Mouse (Mus musculus) liver, embryonic 13.5 days (tissue): ENCODE measurements at regions not wholly inside any gene's neighbourhood (a gene's known extent, or its start where the extent isn't known, plus 50 kb on each side); places are given as distances from the start of the nearest gene placed in this dataset.

Source experiments
- ATAC-seq: fragments of 200-750 bp; cut with Nextera tagmentation; 2 replicates; pipeline ENCODE4 v1.8.0; 2017; ENCODE audit warnings: low read depth, mild to moderate bottlenecking, moderate number of reproducible peaks, moderate library complexity
- DNase-seq: peaks from one replicate; pipeline ENCODE4 v3.0.0; 2022
- H3K27ac ChIP-seq: fragments of 300-500 bp; sonication (generic); 2 replicates; pipeline ENCODE4 v1.5.1; 2015; ENCODE audit warnings: moderate library complexity, mild to moderate bottlenecking, inconsistent platforms
- H3K27me3 ChIP-seq: fragments of 300-500 bp; sonication (generic); 2 replicates; pipeline ENCODE4 v1.6.1; 2015; ENCODE audit warnings: mild to moderate bottlenecking, inconsistent platforms
- H3K36me3 ChIP-seq: fragments of 300-500 bp; sonication (generic); 2 replicates; pipeline ENCODE4 v1.6.1; 2015; ENCODE audit warnings: mild to moderate bottlenecking, inconsistent platforms
- H3K4me1 ChIP-seq: fragments of 300-500 bp; sonication (generic); replicated peaks from 2 replicates; pipeline ENCODE4 v1.6.1; 2015; ENCODE audit warnings: inconsistent platforms
- H3K4me2 ChIP-seq: fragments of 300-500 bp; sonication (generic); 2 replicates; pipeline ENCODE4 v1.6.1; 2015; ENCODE audit warnings: inconsistent platforms, mild to moderate bottlenecking, moderate library complexity
- H3K4me3 ChIP-seq: fragments of 300-500 bp; sonication (generic); replicated peaks from 2 replicates; pipeline ENCODE4 v1.5.1; 2015; ENCODE audit warnings: mild to moderate bottlenecking, inconsistent platforms
- H3K9ac ChIP-seq: fragments of 300-500 bp; sonication (generic); 2 replicates; pipeline ENCODE4 v1.6.1; 2015; ENCODE audit warnings: mild to moderate bottlenecking, inconsistent platforms
- H3K9me3 ChIP-seq: fragments of 300-500 bp; sonication (generic); replicated peaks from 2 replicates; pipeline ENCODE4 v1.6.1; 2016; ENCODE audit warnings: inconsistent platforms
- WGBS: fragments of 180-500 bp; shearing (Covaris S2); methylation state at CpG from one replicate; pipeline ENCODE4 v1.1.7; 2015; ENCODE audit not compliant: insufficient replicate concordance; 5-methylcytosine and 5-hydroxymethylcytosine counted together

- no peak for DNase-seq
- Histone ChIP-seq H3K36me3 (no peaks in the 10 kb centered on the region), H3K4me2 (no peak overlapping the region), H3K4me1 (peaks cover 25% of the 10 kb centered on the region), H3K9ac (no peak overlapping the region), H3K27ac (no peak overlapping the region), H3K27me3 (peaks cover 64% of the 10 kb centered on the region), H3K4me3 (no peak overlapping the region), H3K9me3 (no peaks in the 10 kb centered on the region)
- ATAC-seq = no peak
- WGBS = 46% methylated on average over 3 of the region's 3 CpGs
Measured at GRCm38 (mm10) chr9:61309096-61309495, 63.1 kb upstream of the Tle3 start.

- peaks cover 69% of the 10 kb centered on the region for H3K27me3 ChIP-seq
- H3K9ac ChIP-seq = no peak overlapping the region
- DNase-seq (no peak), ATAC-seq (no peak)
- 49% methylated on average over 8 of the region's 8 CpGs for WGBS
- H3K27ac ChIP-seq = no peak overlapping the region
- no peaks in the 10 kb centered on the region for H3K36me3 ChIP-seq
- no peak overlapping the region for H3K4me2 ChIP-seq
- no peaks in the 10 kb centered on the region for H3K9me3 ChIP-seq
- H3K4me3 ChIP-seq = no peak overlapping the region
- peaks cover 30% of the 10 kb centered on the region for H3K4me1 ChIP-seq
Measured at GRCm38 (mm10) chr9:61309768-61310493, 62.2 kb upstream of the Tle3 start.

- peaks cover 36% of the 10 kb centered on the region for H3K4me1 ChIP-seq
- no peak overlapping the region for H3K9ac ChIP-seq
- H3K4me2 ChIP-seq = no peak overlapping the region
- H3K27me3 ChIP-seq = peaks cover 68% of the 10 kb centered on the region
- 21% methylated on average over 5 of the region's 5 CpGs for WGBS
- no peaks in the 10 kb centered on the region for H3K36me3 ChIP-seq
- peak; percentile 75 for ATAC-seq
- H3K4me3 ChIP-seq = no peak overlapping the region
- peak; percentile 30 for DNase-seq
- H3K9me3 ChIP-seq = no peaks in the 10 kb centered on the region
- H3K27ac ChIP-seq = no peak overlapping the region
Measured at GRCm38 (mm10) chr9:61310574-61310973, 61.6 kb upstream of the Tle3 start.

DNA sequence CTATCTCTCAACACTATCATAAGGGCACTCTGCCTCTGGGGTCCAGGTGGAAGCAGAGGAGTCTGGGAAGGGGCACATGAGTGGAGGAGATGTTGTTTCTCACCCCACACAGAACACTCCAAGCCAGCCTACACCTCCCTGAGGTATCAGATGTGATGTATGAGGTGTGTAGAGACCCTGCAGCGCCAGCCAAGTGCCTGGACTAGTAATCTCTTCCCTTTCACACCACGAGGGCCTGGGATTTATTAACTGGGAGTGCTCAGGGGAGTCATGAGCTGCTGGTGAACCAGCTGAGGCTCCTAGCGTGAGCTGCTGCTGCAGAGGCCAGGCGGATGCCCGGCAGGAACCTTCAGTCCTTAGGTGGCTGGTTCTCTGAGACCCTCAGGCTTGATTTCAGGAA lies 60.6 kb upstream of the Tle3 start:
- Histone ChIP-seq H3K4me1 (peaks cover 36% of the 10 kb centered on the region), H3K27me3 (peaks cover 60% of the 10 kb centered on the region), H3K27ac (no peak overlapping the region), H3K4me3 (no peak overlapping the region), H3K4me2 (no peak overlapping the region), H3K36me3 (no peaks in the 10 kb centered on the region), H3K9me3 (no peaks in the 10 kb centered on the region), H3K9ac (no peak overlapping the region)
- 42% methylated on average over 5 of the region's 5 CpGs for whole genome bisulfite sequencing
- ATAC-seq = no peak
- no peak for DNase-seq

GRCm38 (mm10) chr9:61314630-61315179 lies 57.5 kb upstream of the Tle3 start:
- peaks cover 61% of the 10 kb centered on the region for H3K27me3 ChIP-seq
- no peak overlapping the region for H3K4me2 ChIP-seq
- H3K27ac ChIP-seq = no peak overlapping the region
- DNase-seq = no peak
- H3K4me3 ChIP-seq = no peak overlapping the region
- no peaks in the 10 kb centered on the region for H3K9me3 ChIP-seq
- H3K9ac ChIP-seq = no peak overlapping the region
- peak; percentile 30; the same call in 1 of the 2 replicates for ATAC-seq
- WGBS = 51% methylated on average over 6 of the region's 6 CpGs
- no peaks in the 10 kb centered on the region for H3K36me3 ChIP-seq
- H3K4me1 ChIP-seq = peaks cover 31% of the 10 kb centered on the region

GRCm38 (mm10) chr9:61315371-61316298 lies 56.5 kb upstream of the Tle3 start:
- no peaks in the 10 kb centered on the region for H3K36me3 ChIP-seq
- H3K4me3 ChIP-seq = no peak overlapping the region
- ATAC-seq (no peak), DNase-seq (no peak)
- no peak overlapping the region for H3K27ac ChIP-seq
- H3K4me2 ChIP-seq = no peak overlapping the region
- H3K9ac ChIP-seq = no peak overlapping the region
- no peaks in the 10 kb centered on the region for H3K9me3 ChIP-seq
- WGBS = 55% methylated on average over 17 of the region's 17 CpGs
- H3K4me1 ChIP-seq = peaks cover 21% of the 10 kb centered on the region
- H3K27me3 ChIP-seq = peaks cover 67% of the 10 kb centered on the region

DNA sequence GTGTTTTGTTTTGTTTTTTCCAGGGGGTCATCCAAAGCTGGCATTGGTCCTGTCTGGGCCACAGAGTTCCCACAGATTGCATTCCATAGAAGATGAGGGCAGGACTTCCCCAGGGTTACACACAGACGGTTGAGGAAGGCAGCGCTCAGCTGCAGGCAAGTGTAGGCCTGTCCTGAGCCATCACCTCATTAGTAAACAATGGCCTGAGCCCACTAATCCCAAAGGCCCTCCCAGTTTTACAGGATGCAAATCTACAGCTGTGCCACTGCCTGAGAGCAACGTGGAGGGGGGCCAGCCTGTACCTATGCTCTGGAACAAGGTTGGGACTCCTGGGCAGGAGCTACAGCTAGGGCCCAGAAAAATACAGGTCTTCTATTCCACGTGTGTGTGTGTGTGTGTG lies 55.7 kb upstream of the Tle3 start:
- H3K4me3 ChIP-seq = no peak overlapping the region
- peaks cover 69% of the 10 kb centered on the region for H3K27me3 ChIP-seq
- DNase-seq (no peak), ATAC-seq (no peak)
- no peak overlapping the region for H3K4me2 ChIP-seq
- 40% methylated on average over 4 of the region's 4 CpGs for WGBS
- H3K9ac ChIP-seq = no peak overlapping the region
- H3K36me3 ChIP-seq = no peaks in the 10 kb centered on the region
- no peak overlapping the region for H3K27ac ChIP-seq
- H3K4me1 ChIP-seq = peaks cover 15% of the 10 kb centered on the region
- H3K9me3 ChIP-seq = no peaks in the 10 kb centered on the region

DNA sequence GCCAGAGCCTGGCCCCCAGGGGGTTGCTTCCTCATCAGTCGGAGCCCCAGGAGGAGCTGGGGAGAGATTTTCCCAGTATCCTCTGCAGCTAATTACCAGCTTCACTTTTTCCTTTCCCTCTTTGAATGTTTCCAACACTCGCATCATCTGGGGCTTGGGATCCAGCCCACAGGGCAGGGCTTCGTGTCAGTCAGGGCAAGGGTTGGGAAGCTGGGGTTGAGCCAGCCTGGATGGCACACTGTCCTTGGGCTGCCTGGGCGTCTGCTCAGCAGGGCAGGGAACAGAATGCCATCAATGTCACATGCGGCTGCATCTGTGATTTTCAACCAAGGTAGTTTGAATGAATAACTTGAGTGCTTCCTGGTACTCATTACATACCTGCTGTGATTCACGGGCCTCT lies 52.4 kb upstream of the Tle3 start:
- H3K4me2 ChIP-seq = no peak overlapping the region
- H3K27me3 ChIP-seq = peaks cover 67% of the 10 kb centered on the region
- H3K4me1 ChIP-seq = peaks cover 34% of the 10 kb centered on the region
- no peak overlapping the region for H3K4me3 ChIP-seq
- ATAC-seq (no peak), DNase-seq (no peak)
- H3K9ac ChIP-seq = no peak overlapping the region
- H3K27ac ChIP-seq = no peak overlapping the region
- H3K36me3 ChIP-seq = no peaks in the 10 kb centered on the region
- no peaks in the 10 kb centered on the region for H3K9me3 ChIP-seq
- 48% methylated on average over 6 of the region's 6 CpGs for WGBS

- no peaks in the 10 kb centered on the region for H3K36me3 ChIP-seq
- no peak overlapping the region for H3K27ac ChIP-seq
- H3K4me3 ChIP-seq = no peak overlapping the region
- DNase-seq (no peak), ATAC-seq (peak; percentile 23; the same call in 1 of the 2 replicates)
- H3K4me2 ChIP-seq = no peak overlapping the region
- peaks cover 73% of the 10 kb centered on the region for H3K27me3 ChIP-seq
- WGBS = 31% methylated on average over 1 of the region's 1 CpGs
- peaks cover 39% of the 10 kb centered on the region for H3K4me1 ChIP-seq
- H3K9ac ChIP-seq = no peak overlapping the region
- no peaks in the 10 kb centered on the region for H3K9me3 ChIP-seq
Measured at GRCm38 (mm10) chr9:61321314-61321713, 50.9 kb upstream of the Tle3 start.

- no peak overlapping the region for H3K9ac ChIP-seq
- no peak overlapping the region for H3K4me2 ChIP-seq
- H3K9me3 ChIP-seq = no peaks in the 10 kb centered on the region
- no peak overlapping the region for H3K4me3 ChIP-seq
- DNase-seq (no peak), ATAC-seq (peak; percentile 22; the same call in 1 of the 2 replicates)
- H3K4me1 ChIP-seq = peaks cover 40% of the 10 kb centered on the region
- H3K27ac ChIP-seq = no peak overlapping the region
- no peaks in the 10 kb centered on the region for H3K36me3 ChIP-seq
- H3K27me3 ChIP-seq = peaks cover 77% of the 10 kb centered on the region
- WGBS = 20% methylated on average over 8 of the region's 8 CpGs
Measured at GRCm38 (mm10) chr9:61321825-61322224, 50.3 kb upstream of the Tle3 start.

DNA sequence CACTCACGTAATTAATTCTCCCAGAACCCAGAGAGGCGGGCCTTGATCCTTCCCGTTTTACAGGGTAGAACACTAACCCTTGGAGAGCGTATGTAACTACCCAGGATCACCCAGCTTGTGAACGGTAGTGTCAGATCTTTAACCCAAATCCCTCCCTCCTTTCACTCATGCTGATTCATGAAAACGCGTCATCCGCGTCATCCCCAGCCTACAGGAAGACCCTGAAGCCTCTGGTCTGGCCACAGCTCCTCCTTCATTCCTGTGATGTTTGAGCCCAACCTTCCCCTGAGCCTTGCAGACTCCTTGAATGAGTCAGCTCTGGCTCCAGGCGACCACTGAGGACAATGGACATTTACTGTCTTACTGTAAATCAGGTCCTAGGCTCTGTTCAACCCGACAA lies 49.8 kb upstream of the Tle3 start:
- ATAC-seq (no peak), DNase-seq (no peak)
- H3K4me1 ChIP-seq = peaks cover 40% of the 10 kb centered on the region
- no peak overlapping the region for H3K4me3 ChIP-seq
- H3K27ac ChIP-seq = no peak overlapping the region
- H3K36me3 ChIP-seq = no peaks in the 10 kb centered on the region
- 26% methylated on average over 11 of the region's 11 CpGs for WGBS
- H3K27me3 ChIP-seq = peaks cover 75% of the 10 kb centered on the region
- no peak overlapping the region for H3K4me2 ChIP-seq
- H3K9me3 ChIP-seq = no peaks in the 10 kb centered on the region
- H3K9ac ChIP-seq = no peak overlapping the region
